Mouse (Mus musculus) hindbrain, embryonic 12.5 days (tissue): Measurements from ENCODE around the gene Dapk2. TPM values are rescaled to one million over a fixed set of nuclear protein-coding genes. Genes with fewer than 3 reads are reported as not detected.

Source experiments
- ATAC-seq: fragments of 200-750 bp; cut with Nextera tagmentation; 2 replicates; pipeline ENCODE4 v1.8.0; 2017; ENCODE audit warnings: moderate TSS enrichment; ENCODE audit not compliant: low FRiP score
- H3K27ac ChIP-seq: fragments of 300-500 bp; sonication (generic); 2 replicates; pipeline ENCODE4 v1.5.1; 2016; ENCODE audit warnings: mild to moderate bottlenecking
- H3K27me3 ChIP-seq: fragments of 300-500 bp; sonication (generic); 2 replicates; pipeline ENCODE4 v1.6.1; 2016; ENCODE audit warnings: mild to moderate bottlenecking
- H3K36me3 ChIP-seq: fragments of 300-500 bp; sonication (generic); 2 replicates; pipeline ENCODE4 v1.6.1; 2016; ENCODE audit warnings: mild to moderate bottlenecking
- H3K4me1 ChIP-seq: fragments of 300-500 bp; sonication (generic); 2 replicates; pipeline ENCODE4 v1.6.1; 2016
- H3K4me2 ChIP-seq: fragments of 300-500 bp; sonication (generic); replicated peaks from 2 replicates; pipeline ENCODE4 v1.6.1; 2016; ENCODE audit warnings: mild to moderate bottlenecking
- H3K4me3 ChIP-seq: fragments of 300-500 bp; sonication (generic); 2 replicates; pipeline ENCODE4 v1.5.1; 2016; ENCODE audit warnings: mild to moderate bottlenecking
- H3K9ac ChIP-seq: fragments of 300-500 bp; sonication (generic); 2 replicates; pipeline ENCODE4 v1.6.1; 2016; ENCODE audit warnings: mild to moderate bottlenecking, moderate library complexity
- H3K9me3 ChIP-seq: fragments of 300-500 bp; sonication (generic); replicated peaks from 2 replicates; pipeline ENCODE4 v1.6.1; 2016; ENCODE audit warnings: mild to moderate bottlenecking
- WGBS: fragments of 180-500 bp; shearing (Covaris S2); methylation state at CpG from one replicate; pipeline ENCODE4 v1.1.7; 2016; 5-methylcytosine and 5-hydroxymethylcytosine counted together
- polyA plus RNA-seq: library from polyadenylated mRNA; unstranded; fragments of >200 nt; fragmentation: Nextera tagmentation; extraction: Ambion mirVana; gene quantifications from 2 replicates; pipeline ENCODE4 v1.2.1, GENCODE M21; 2016

Gene Dapk2
- polyA plus RNA-seq, 1 experiment from 2014 or later = 3.7 TPM

- no peak overlapping the region for H3K4me3 ChIP-seq
- H3K4me2 ChIP-seq = no peak overlapping the region
- H3K9me3 ChIP-seq = no peaks in the 10 kb centered on the region
- WGBS = 79% methylated on average over 2 of the region's 2 CpGs
- H3K27me3 ChIP-seq = no peaks in the 10 kb centered on the region
- no peak overlapping the region for H3K27ac ChIP-seq
- H3K9ac ChIP-seq = no peak overlapping the region
- no peaks in the 10 kb centered on the region for H3K36me3 ChIP-seq
- H3K4me1 ChIP-seq = no peaks in the 10 kb centered on the region
- ATAC-seq = no peak
These were observed 158.6 kb downstream of the Dapk2 start for GRCm38 (mm10) chr9:66316603-66317002.

Other genes with a start within 250 kb of the Dapk2 start
- gene Trip4, start 249.4 kb upstream of the Dapk2 start, polyA plus RNA-seq = 37.4 and 41.7 TPM in 2 replicates
- gene Csnk1g1, start 249.3 kb upstream of the Dapk2 start, polyA plus RNA-seq = 24.4 and 24.8 TPM in 2 replicates
- gene Ppib, start 98.0 kb upstream of the Dapk2 start, polyA plus RNA-seq = 456 and 477 TPM in 2 replicates
- 6.6 and 8.7 TPM in 2 replicates for gene Snx22, start 88.5 kb upstream of the Dapk2 start, polyA plus RNA-seq
- gene Snx1, start 31.6 kb upstream of the Dapk2 start, polyA plus RNA-seq = 130 and 139 TPM in 2 replicates
- 123 and 126 TPM in 2 replicates for gene Ciao2a, start 31.6 kb upstream of the Dapk2 start, polyA plus RNA-seq
- 47.1 and 48.6 TPM in 2 replicates for gene Herc1, start 192.2 kb downstream of the Dapk2 start, polyA plus RNA-seq